Mouse (Mus musculus): Measurements from ENCODE around the gene Mrps34.

The Mrps34 gene

DNA sequence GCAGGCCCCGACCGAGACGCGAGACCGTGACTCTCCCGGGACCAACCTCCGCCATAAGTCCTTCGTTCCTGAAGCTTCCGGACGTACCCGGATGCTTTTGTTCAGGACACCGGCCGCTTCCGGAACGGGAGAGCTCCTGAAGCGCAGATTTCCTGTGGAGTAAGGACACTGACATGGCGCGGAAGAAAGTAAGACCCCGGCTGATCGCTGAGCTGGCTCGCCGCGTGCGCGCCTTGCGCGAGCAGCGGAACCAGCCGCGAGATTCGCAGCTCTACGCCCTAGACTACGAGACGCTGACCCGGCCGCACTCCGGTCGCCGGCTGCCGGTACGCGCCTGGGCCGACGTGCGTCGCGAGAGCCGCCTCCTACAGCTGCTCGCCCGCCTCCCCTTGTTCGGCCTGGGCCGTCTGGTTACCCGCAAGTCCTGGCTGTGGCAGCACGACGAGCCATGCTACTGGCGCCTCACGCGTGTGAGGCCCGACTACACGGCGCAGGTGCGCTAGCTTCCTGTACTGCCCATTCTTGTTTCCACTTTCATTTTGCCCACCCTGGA, at the start of gene Mrps34, which contains the start of gene Eme2:
TSS of gene Mrps34 (plus strand) at position 122 of the 553 bp plus-strand sequence.
TSS of gene Eme2 (minus strand) at position 93 of the 553 bp plus-strand sequence.
- DNase-seq (ENCODE audit: low spot score), result peak; percentile 85

DNA sequence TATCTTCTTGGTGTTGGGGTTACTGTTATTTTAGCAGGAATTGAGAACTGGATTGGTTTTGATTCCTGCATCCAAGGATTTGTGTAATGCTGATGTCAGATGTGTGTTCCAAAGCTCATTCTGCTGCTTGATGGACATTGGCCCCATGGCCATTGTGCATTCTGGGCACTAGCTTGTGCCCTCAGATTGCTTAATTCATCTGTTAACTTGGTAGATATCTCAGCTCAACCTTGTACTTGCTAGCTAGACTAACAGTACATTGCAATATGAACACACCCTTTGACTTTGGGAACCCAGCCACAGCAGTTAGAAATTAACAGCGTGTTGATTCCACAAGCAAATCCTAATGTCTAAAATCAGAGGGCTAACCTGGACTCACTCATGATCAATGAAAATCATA, 47.5 kb upstream of the Mrps34 start:
- DNase-seq (ENCODE audit: low spot score), result no peak

DNA sequence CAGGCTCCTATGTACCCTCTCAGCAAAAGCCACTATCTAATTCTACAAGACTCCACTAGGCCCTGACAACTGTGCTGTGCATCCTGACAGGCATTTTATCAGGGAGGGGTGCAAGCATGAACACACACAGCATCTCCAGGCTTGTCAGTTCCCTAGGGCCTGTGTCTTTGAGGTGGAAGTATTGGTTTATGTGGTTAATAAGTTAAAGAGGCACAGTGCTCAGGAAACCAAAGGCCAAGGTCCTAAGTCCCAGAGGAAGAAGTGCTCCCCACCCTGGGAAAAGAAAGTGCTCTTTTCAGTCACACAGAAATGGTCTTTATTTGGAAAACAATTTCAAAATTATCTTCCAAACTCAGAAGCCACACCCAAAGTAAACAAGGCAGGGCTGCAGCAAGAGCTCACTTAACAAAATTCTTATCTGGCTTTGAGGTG, 46.3 kb upstream of the Mrps34 start:
- DNase-seq (ENCODE audit: low spot score), result peak; percentile 75

DNA sequence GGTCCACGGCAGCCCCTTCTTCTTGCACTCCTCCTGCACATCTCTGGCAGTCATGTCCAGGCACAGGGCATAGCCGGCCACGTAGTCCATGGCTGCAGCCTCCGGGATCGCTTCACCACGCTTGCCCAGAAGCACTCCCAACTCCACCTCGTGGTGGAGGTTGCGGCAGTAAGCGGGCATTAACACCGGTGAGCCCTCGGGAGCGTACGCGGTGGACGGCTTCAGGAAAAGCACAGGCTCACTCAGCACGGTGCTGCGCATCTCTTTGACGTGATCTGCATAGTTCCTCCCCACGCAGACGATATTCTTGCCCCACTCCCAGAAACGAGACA, 45.2 kb upstream of the Mrps34 start:
- no peak for DNase-seq (ENCODE audit: low spot score)

DNA sequence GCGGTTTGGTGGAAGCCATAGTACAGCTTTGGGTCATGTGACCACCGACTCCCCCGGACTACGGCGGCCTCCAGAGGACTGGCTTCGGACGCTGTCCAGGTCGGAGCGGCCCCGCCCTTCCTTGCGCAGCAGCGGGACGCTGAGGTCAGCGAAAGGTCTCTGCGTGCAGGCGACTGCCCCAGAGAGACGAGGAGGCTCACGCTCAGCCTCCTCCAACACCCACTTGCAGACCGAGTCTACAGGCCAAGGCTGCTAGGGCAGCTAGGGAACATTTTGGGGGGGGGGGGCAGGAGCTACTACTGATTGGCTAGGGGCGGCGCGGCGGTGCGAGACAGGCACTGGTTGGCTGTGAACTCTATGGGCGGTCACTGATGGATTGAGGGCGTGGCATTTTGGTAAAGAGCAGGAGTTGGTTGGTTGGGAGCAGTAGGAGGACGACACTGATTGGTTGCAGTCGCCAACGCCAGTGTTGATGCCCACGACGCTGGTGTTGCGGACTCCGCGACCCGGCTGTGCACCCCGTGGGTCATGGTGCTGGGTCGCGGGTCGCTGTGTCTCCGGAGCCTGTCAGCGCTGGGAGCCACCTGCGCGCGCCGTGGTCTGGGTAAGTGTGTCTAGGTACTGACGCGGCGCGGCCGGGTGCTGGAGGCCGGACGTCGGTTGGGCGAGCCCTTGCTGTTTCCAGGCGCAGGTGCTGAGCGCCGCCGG, 44.7 kb upstream of the Mrps34 start, which contains the start of gene Fahd1:
TSS of gene Fahd1 (minus strand) at position 300 of the 708 bp plus-strand sequence.
- DNase-seq (ENCODE audit: low spot score), result peak; percentile 99

DNA sequence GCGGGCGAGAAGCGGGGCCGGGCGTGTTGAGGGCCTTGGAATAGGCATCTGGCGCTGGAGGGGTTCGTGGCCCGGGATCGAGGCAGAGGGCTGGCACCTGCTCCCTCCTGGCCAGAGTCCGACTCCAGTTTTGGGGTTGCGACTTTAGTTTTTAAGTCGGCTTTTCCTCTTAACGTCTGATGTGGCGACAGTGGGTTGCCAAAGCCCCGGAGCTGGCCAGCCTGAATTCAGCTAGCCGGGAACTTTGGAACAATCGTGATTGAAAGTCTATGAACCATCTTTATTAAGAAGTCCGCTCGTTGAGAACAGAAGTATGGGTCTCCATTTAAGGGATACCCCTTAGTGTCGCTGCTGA, 44.2 kb upstream of the Mrps34 start:
- no peak for DNase-seq (ENCODE audit: low spot score)

DNA sequence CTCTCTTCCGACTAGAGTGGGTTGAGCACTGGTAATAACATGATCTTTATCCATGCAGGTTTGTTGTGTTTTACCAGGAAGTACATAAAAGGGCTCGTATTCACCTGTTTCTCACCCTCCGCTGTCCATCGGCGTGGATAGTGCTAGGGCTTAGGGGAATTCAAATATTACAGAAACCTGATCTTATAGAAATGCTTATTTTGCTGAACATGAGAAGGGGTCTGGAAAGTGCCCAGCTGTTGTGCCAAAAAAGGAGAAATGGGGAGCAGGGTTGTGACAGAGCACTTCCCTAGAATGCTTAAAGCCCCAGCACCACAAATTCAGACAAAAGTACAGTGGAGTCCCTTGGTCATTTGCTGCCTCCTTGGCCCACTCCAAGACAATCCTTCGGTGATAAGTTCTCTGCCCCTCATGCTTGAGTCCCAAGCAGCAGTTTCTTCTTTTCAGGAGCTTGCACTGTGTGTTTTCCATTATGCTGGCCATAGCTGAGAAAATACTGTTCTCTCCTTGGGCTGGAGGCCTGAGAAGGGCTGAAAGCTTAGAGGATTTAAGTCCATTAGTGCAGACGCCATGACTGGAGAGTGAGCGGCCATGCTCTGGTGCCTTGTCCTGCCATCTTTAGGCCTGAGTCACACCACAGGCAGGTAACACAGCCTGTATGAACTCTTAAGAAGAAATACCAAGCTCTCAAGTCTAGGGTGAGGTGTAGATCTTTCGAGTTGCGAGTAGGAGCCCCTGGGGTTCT, 43.4 kb upstream of the Mrps34 start:
- no peak for DNase-seq (ENCODE audit: low spot score)

DNA sequence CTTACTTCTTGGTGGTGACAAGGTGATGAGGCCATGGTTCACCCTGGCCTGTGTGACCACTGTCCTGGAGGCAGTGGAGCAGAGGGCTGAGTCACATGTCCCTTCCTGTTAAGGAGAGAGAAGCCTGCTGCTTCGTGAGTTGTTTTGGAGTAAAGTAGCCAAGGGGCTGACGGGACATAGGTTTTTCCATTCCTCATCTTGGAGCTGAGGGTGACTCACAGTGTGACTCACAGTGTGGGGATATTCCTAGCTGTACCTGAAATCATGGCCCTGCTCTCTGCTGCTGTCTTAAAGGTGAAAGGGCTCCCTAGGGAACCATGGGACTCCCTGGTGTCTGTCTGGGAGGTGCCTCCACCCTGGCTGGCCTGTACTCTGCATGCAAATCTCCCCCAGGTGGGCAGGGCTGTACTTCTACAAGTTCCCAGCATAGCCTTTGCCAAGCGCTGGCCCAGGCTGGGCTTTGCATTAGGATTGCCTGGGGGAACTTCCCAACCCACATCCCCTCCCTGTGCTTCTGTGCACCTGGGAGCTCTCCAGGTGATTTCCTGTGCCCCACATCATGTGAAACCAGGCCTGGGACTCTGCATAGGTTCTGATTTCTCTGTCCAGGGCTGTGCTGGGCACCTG, 39.0 kb upstream of the Mrps34 start:
- no peak for DNase-seq (ENCODE audit: low spot score)

DNA sequence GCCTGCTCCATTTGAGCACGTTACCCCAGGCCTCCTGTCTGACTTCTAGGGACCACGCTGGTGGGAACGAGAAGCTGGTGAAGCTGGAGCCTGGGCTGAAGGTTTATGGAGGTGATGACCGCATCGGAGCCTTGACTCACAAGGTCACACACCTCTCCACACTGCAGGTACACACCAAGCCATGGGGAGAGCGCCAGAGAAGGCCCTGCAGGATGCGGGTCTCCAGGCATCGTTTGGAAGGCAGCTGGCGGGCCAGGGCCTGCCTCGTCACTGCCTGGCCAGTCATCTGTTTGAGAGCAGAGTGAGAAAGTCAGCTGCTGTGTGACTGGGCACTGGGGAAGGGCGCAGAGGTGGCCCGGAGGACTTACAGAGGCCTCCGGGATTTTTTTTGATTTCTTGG, 38.3 kb upstream of the Mrps34 start:
- no peak for DNase-seq (ENCODE audit: low spot score)

DNA sequence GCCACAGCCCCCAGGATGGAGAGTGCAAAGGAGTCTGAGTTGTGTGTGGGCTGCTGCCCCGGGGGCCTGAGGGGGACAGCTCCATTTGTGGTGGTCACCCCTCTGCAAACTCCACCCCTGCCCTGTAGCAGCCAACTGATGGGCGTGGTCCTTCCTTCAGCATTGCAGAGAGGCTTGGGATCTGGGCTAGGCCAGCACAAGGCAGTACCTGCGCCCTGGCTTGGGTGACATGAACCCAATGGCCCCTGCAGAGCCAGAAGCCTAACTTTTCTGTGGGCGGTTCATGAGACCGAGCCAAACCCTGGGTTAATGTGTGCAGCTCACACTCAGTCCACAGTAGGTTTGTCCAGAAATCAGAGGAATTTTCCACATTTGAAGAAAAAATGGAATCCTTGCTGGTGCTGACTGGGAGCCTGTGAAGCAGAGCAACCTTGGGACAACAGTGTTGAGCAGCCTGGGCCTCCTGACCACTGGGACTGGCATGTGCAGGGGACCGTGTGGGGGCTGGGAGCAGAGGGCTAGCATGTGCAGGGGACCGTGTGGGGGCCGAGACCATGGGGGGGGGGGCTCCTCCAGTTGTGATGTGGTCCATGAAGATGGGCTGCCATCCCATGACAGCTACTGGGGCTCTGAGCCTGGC, 37.0 kb upstream of the Mrps34 start:
- DNase-seq (ENCODE audit: low spot score), result no peak

DNA sequence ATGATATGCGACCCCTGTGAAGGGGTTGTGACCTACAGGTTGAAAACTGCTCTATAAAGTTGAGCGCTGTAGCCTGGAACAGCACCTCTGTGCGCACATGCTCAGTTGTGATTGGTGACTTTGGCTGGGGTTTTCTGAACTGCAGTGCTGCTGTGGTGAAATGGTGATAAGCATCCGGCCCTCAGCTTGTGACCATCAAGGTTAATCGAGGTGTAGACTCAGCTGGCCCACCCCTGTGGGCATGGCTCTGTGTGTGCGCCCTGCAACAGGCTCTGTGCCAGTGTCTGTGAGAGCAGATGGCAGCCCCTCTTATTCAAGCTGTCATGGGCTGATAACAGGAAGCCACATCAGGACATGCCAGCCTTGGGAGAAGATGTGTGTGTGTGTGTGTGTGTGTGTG, 35.9 kb upstream of the Mrps34 start:
- DNase-seq (ENCODE audit: low spot score), result no peak

DNA sequence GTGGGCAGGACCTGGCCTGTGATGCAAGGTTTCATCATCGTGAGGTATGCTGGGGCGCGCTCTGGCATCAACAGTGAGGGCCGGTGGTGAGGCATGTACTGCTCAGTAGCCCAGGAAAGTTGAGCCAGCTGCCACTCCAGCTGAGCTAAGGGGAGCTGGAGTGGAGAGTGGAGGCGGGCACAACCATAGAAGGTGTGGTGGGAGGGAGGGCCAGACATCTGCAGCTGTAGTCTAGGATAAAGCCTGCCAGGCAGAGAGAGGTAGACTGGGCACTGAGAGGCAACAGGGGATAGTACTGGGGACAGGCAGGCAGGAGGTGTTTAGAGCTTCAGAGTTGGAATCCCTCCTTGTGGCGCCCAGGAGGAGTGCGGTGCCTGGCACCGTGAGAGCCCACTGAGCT, 34.8 kb upstream of the Mrps34 start:
- no peak for DNase-seq (ENCODE audit: low spot score)

DNA sequence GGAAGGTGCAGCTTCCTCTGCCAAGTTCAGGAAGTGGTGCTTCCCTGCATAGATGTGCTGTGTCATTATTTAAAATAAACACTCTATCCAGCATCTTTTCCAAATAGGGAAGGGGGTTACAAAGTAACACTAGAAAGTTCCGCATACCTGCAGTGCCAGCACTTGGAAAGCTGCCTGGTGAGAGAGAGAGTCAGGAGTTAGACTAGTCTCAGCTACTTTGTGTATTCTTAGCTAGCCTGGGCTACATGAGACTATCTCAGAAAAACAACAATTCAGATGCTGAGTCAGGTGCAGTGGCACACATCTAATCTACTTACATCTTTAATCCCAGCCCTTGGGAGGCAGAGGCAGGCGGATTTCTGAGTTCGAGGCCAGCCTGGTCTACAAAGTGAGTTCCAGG, 33.1 kb upstream of the Mrps34 start:
- DNase-seq (ENCODE audit: low spot score), result no peak

DNA sequence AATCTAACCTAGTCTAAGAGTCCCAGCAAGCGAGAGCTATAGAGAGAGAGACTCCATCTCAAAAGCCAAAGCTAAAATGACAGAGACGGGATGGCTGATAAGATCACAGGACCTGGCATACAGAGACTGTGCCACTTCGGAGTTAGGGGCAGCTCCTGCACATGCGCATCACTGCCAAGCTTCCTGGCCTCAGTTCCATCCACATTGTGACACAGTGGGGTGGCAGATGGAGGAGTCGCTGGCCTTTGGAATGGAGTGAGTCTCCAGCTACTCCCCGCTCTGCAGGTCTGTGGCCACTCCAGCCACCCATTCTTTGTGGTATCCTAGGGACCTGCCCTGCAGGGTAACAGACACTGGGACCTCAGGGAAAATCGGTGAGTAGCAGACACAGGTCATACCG, 29.1 kb upstream of the Mrps34 start, which contains the start of gene Igfals:
TSS of gene Igfals (plus strand) at position 222 of the 400 bp plus-strand sequence.
- DNase-seq (ENCODE audit: low spot score), result no peak

DNA sequence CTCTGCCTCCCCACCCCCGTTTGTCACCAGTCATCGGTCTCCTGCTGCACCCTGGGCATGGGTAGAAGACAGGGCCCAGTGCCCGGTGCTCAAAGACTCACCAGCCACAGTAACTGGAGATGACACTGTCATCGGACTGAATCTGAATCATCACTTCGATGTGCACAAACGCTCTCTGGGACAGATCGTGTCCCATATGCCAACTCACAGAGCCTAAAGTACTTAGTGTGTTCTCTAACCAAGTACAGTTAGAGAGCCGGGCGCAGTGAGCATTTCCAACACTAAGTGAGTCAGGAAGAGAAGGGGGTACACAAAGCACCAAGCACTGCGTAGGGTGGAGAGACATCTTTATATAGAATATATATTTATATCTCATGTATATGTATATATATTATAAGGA, 27.0 kb upstream of the Mrps34 start:
- no peak for DNase-seq (ENCODE audit: low spot score)

DNA sequence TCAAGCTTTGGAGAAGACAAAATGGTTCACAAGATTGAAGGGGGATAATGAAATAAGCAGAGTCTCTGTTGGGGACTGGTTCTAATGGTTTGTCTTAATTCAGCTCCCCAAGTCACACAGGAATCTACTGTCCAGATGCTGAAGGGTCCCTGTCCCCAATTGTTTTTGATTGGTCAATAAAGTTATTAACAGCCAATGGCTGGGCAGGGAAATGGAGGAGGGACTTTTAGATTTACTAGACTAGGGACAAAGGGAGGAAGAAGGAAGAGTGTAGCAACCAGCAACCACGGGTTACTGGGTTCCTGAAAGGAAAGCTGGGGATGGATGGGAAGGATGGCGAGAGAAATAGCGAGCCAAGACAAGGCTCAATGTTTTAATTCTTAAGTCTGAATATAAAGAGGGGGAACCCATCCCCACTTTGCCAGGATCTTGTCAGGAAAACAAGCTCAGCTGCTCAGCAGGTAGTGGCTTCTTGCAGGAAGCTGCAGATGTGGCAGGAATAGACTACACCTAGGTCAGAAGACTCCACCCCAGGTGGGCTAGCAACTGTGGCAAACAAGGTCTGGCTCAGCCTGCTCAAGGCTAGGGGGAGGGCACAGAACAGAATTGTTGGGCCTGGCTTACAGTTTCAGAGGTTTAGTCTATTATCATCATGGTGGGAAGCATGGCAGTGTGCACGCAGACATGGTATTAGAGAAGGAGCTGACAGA, 21.1 kb upstream of the Mrps34 start:
- DNase-seq (ENCODE audit: low spot score), result no peak

DNA sequence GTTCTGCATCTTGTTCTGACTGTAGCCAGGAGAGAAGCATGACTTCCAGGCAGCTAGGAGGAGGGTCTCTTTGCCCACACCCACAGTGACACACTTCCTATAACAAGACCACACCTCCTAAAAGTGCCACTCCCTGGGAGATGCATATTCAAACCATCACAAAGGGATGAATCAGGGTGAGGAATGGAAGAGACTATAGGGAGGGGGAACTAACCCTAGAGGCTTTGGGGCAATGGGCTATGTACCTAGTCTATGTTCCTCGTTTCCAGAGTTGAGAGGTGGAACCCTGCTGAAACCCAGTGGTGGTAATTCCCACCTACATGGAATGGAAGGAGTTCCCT, 20.5 kb upstream of the Mrps34 start:
- no peak for DNase-seq (ENCODE audit: low spot score)

DNA sequence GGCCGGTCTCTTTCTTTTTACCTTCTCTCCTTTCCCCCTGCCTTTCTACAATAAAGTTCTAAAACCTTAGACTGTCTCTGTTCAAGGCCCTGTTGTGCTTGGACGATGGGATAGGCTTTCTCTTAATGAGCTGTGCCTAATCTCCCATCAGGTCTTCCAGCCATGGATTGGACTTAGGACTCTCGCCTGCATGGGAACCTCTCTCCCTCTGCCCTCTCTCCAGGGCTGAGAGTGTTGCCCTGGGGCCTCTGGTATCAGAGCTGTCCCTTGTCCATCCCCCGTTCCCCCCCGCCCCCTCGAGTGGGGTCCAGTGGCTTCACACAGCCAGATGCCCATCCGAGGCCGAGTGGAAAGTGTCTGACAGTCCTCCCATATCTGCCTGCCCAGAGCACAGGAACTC, 19.9 kb upstream of the Mrps34 start:
- DNase-seq (ENCODE audit: low spot score), result no peak

DNA sequence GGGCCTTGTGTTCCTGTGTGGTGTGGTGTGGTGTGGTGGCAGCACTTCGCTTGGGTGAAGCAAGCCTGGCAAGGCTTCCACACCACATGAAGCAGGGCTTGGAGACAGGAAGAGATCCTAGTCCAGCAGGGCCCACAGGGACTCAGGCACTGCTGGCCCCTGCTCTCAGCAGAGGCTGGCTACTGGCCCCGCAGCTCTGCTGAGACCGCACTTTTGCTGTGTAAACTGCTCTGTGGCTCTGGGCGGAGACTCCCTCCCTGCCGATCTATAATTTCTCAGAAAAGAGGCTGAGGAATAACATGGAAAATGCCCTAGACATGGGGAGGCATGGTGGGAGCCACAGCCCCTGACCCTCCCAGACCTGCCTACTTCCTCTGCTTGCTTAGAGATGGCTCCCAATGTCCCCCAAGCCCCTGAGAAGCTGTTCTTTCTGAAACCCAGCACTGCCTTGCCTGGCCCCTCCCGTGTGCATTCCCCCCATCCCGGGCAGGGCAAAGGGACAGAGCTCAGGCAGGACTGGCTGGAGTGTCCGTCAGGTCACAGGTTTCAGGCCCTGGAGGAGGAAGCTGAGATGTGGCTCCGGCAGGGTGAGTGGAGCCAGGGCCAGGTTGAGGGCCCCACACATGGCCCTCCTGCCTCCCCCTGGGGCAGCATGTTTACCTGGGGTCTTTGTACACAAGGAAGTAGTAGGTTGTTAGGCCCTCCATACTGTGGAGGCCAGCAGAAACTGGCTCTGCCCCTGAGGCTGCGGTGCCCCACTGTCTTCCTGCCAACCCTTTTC, 17.4 kb upstream of the Mrps34 start:
- DNase-seq (ENCODE audit: low spot score), result peak; percentile 86

DNA sequence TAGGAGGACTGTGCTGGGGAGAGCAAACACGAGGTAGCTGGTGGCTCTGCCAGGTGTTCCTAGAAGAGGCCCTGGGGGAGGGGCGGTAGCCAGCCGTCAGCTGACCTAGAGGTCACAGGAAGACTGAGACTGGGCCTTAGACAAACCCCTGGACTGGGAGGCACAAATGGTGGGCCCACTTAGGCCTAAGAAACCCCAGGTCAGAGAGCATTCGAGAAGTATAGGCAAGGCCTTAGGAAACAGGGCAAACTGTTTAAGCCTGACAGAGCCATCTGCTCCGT, 16.9 kb upstream of the Mrps34 start:
- peak; percentile 80 for DNase-seq (ENCODE audit: low spot score)

DNA sequence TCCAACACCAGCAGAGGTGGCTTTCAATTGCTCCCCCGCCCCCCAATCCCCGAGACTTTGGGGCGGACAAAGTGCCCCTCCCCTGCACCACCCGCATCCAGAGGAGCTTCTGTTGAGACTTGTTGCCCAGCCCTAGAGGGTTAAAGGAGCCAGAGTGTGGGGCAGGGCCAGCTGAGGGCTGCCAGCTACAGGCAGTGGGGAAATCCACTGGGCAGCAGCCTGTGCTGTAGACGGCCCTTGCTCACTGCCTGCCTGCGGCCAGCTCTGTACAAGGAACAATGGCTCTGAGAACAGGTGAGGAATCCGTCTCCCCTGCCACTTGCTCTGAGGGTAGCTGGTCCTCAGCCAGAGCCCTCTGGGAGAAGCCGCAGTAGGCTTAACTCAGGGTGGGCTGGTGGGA, 16.4 kb upstream of the Mrps34 start:
- no peak for DNase-seq (ENCODE audit: low spot score)

Measured in yolk sac, embryonic 10.5 days (tissue).